Mouse (Mus musculus) ES-E14 (cell line): ENCODE measurements at regions not wholly inside any gene's neighbourhood (a gene's known extent, or its start where the extent isn't known, plus 50 kb on each side); places are given as distances from the start of the nearest gene placed in this dataset.

ENCODE experiments used
- CHD2 ChIP-seq: IDR thresholded peaks from 2 replicates; pipeline ENCODE4 v1.6.1; 2014; ENCODE audit warnings: mild to moderate bottlenecking, low read depth, low read length, inconsistent platforms
- HCFC1 ChIP-seq: IDR thresholded peaks from 2 replicates; pipeline ENCODE4 v1.6.1; 2012; ENCODE audit warnings: low read length, inconsistent platforms, borderline replicate concordance; ENCODE audit not compliant: insufficient read depth
- MAFK ChIP-seq: IDR thresholded peaks from 2 replicates; pipeline ENCODE4 v1.6.1; 2014; ENCODE audit warnings: mild to moderate bottlenecking, low read depth, low read length, inconsistent platforms; ENCODE audit not compliant: insufficient read depth
- ZC3H11A ChIP-seq: IDR thresholded peaks from 2 replicates; pipeline ENCODE4 v1.6.1; 2012; ENCODE audit warnings: low read depth, mild to moderate bottlenecking, inconsistent platforms, low read length, borderline replicate concordance
- ZNF384 ChIP-seq: IDR thresholded peaks from 2 replicates; pipeline ENCODE4 v1.6.1; 2012; ENCODE audit warnings: low read depth, low read length, inconsistent platforms

GRCm38 (mm10) chr15:37159956-37160355 lies 152.4 kb upstream of the Zfp706 start:
- TF ChIP-seq CHD2 (no peak), HCFC1 (no peak), MAFK (no peak), ZNF384 (no peak), ZC3H11A (no peak)
